Mouse (Mus musculus) neural tube, embryonic 14.5 days (tissue): ENCODE data around the gene Vegfd. TPM values are rescaled to one million over a fixed set of nuclear protein-coding genes. Genes with fewer than 3 reads are reported as not detected.

Experiments used
- ATAC-seq: fragments of 200-750 bp; cut with Nextera tagmentation; 2 replicates; pipeline ENCODE4 v1.8.0; 2017; ENCODE audit warnings: low read depth, mild to moderate bottlenecking, moderate TSS enrichment, moderate library complexity
- H3K27ac ChIP-seq: fragments of 300-500 bp; sonication (generic); 2 replicates; pipeline ENCODE4 v1.5.1; 2014; ENCODE audit warnings: low read depth, mild to moderate bottlenecking, control low read depth, low read length, moderate library complexity, mixed read lengths
- H3K27me3 ChIP-seq: fragments of 300-500 bp; sonication (generic); 2 replicates; pipeline ENCODE4 v1.6.1; 2014; ENCODE audit warnings: low read length; ENCODE audit not compliant: control insufficient read depth, insufficient read depth
- H3K36me3 ChIP-seq: fragments of 300-500 bp; sonication (generic); 2 replicates; pipeline ENCODE4 v1.6.1; 2014; ENCODE audit warnings: low read length, mixed read lengths; ENCODE audit not compliant: control insufficient read depth, insufficient read depth
- H3K4me1 ChIP-seq: fragments of 300-500 bp; sonication (generic); 2 replicates; pipeline ENCODE4 v1.6.1; 2014; ENCODE audit warnings: low read length; ENCODE audit not compliant: control insufficient read depth, insufficient read depth
- H3K4me2 ChIP-seq: fragments of 300-500 bp; sonication (generic); 2 replicates; pipeline ENCODE4 v1.6.1; 2014; ENCODE audit warnings: mild to moderate bottlenecking, low read depth, low read length, control low read depth
- H3K4me3 ChIP-seq: fragments of 300-500 bp; sonication (generic); 2 replicates; pipeline ENCODE4 v1.5.1; 2014; ENCODE audit warnings: low read depth, low read length, control low read depth, mixed read lengths
- H3K9ac ChIP-seq: fragments of 300-500 bp; sonication (generic); replicated peaks from 2 replicates; pipeline ENCODE4 v1.6.1; 2014; ENCODE audit warnings: low read depth, mild to moderate bottlenecking, control low read depth, low read length, mixed read lengths
- H3K9me3 ChIP-seq: fragments of 300-500 bp; sonication (generic); 2 replicates; pipeline ENCODE4 v1.6.1; 2016; ENCODE audit warnings: low read length; ENCODE audit not compliant: control insufficient read depth
- WGBS: fragments of 180-500 bp; shearing (Covaris S2); extraction: QIAGEN DNeasy Blood & Tissue Kit; methylation state at CpG from one replicate; pipeline ENCODE4 v1.1.7; 2014; 5-methylcytosine and 5-hydroxymethylcytosine counted together
- polyA plus RNA-seq: library from polyadenylated mRNA; unstranded; fragments of >200 nt; fragmentation: Nextera tagmentation; extraction: Ambion mirVana; gene quantifications from 2 replicates; pipeline ENCODE4 v1.2.1, GENCODE M21; 2014

Gene Vegfd
- polyA plus RNA-seq = 0.09 and 0.19 TPM in 2 replicates

DNA sequence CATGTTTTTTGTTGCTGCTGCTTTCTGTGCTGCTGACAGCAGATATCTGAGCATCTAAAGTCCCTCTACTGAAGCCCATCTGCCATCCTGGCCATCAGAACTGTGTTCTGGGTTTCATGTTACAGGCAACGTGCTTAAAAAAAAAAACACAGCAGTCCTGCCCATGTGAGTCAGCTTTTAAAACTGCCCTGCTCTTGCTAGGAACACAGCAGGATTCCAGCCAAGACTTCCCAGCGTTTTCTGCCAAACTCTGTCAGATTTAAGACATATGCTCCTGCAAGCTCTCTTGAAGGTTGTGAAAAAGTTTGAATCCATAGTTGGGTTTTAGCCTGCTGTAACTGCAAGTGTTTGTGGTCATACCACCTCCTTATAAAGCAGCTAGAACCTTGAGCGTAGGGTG lies at the start of gene Vegfd:
Vegfd (plus strand) TSS at position 298 of the 400 bp plus-strand sequence.
- Histone ChIP-seq H3K4me1 (no peaks in the 10 kb centered on the region), H3K27me3 (no peaks in the 10 kb centered on the region), H3K9ac (no peak within 1 kb of the TSS), H3K27ac (no peak within 1 kb of the TSS), H3K36me3 (no peaks in the 10 kb centered on the region), H3K4me3 (no peak within 1 kb of the TSS), H3K9me3 (no peaks in the 10 kb centered on the region), H3K4me2 (no peak within 1 kb of the TSS)
- 47% methylated on average over 3 of the region's 3 CpGs for WGBS
- ATAC-seq = no peak

DNA sequence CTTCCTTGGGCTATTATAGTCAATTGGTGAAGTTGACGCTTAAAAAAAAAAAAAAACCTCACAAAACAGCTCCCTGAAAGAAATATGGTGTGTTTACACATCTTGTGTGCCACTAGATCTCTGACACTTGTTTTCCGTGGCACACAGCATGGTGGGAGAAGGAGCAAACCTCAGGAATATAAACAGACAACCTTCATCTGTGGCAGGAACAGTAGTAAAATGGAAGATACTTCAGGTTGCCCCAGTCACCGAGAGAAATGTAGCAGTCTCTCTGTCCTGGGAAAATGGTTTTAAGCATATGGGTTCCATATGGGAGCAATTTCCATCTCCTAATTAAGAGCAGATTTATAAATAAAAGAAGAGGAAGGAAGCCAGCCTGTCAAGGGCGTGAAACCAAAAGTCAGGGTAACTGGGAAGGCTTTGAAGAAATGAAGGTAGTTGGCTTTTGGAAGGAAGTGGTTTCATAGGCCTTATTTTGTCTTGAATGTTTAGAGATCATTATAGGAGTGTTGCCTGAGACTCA lies 49.7 kb upstream of the Vegfd start:
- no peak overlapping the region for H3K9ac ChIP-seq
- H3K9me3 ChIP-seq = no peaks in the 10 kb centered on the region
- no peaks in the 10 kb centered on the region for H3K27me3 ChIP-seq
- no peaks in the 10 kb centered on the region for H3K4me1 ChIP-seq
- WGBS = 65% methylated on average over 4 of the region's 4 CpGs
- H3K4me2 ChIP-seq = no peak overlapping the region
- H3K27ac ChIP-seq = no peak overlapping the region
- H3K4me3 ChIP-seq = no peak overlapping the region
- ATAC-seq = no peak
- H3K36me3 ChIP-seq = no peaks in the 10 kb centered on the region

DNA sequence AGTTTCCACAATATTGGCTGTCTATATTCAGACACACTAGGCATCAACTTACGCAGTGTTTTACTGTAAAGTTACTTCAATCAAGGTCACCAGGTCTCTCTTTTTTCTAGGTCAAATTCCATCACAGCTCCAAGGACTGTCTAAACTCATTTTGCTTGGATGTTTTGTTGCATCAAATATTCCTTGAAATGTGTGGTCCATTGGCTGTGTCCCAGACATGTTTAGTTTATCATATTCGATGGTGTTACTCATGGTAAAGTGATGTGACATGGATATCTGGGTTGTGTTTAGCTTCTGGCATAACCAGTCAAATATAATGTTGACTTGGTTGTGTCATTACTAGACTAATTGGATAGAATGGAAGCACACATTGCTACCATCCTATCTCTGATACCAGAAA lies 42.8 kb upstream of the Vegfd start:
- no peak overlapping the region for H3K4me2 ChIP-seq
- no peak overlapping the region for H3K27ac ChIP-seq
- WGBS = 87% methylated on average over 2 of the region's 2 CpGs

DNA sequence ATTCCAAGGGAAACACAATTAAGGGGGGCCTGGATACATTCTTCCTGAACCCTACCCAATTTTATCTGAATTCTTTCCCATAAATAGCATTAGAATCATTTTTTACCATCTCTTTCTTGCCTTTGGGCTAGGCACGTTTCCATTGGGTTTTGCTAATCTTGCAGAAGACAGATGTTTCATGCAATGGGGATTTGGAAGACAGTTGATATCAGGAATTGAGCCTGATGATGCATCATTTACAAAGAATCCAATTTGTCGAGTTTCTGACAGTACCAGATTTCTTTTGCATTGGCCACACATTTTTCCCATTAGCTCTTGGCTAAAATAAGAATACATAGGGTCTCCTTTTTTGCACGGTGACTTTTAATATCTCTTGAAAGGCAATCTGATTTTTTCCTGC lies 42.4 kb upstream of the Vegfd start:
- WGBS = 90% methylated on average over 3 of the region's 3 CpGs
- Histone ChIP-seq H3K4me1 (no peaks in the 10 kb centered on the region), H3K4me2 (no peak overlapping the region), H3K4me3 (no peak overlapping the region), H3K9ac (no peak overlapping the region), H3K27me3 (no peaks in the 10 kb centered on the region), H3K36me3 (no peaks in the 10 kb centered on the region), H3K27ac (no peak overlapping the region), H3K9me3 (no peaks in the 10 kb centered on the region)
- no peak for ATAC-seq

More for the DNA sequence above, 42.8 kb upstream of the Vegfd start:
- Histone ChIP-seq H3K27me3 (no peaks in the 10 kb centered on the region), H3K4me1 (no peaks in the 10 kb centered on the region), H3K9ac (no peak overlapping the region), H3K4me3 (no peak overlapping the region), H3K9me3 (no peaks in the 10 kb centered on the region), H3K36me3 (no peaks in the 10 kb centered on the region)
- no peak for ATAC-seq

DNA sequence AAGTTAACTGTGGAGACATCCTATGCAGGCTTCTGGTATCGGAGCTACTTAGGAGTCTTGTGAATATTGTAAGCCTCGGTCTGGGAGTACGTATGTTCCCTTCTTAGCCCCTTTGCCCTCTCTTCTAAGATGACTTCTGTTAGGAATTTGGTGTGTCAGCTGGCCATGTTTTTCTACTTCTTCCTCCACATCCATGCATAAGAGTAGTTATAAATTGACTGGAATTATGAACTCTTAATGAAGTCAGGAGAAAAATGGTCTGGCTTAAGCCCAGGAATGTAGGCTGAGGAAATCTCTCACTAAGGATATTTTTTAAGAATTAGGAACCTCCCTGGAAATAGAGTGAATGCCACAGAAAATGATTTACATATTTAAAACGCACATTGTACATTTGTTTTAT lies 34.6 kb upstream of the Vegfd start:
- H3K27ac ChIP-seq = no peak overlapping the region
- no peaks in the 10 kb centered on the region for H3K27me3 ChIP-seq
- no peak overlapping the region for H3K4me2 ChIP-seq
- no peaks in the 10 kb centered on the region for H3K9me3 ChIP-seq
- ATAC-seq = no peak
- no peak overlapping the region for H3K9ac ChIP-seq
- no peaks in the 10 kb centered on the region for H3K4me1 ChIP-seq
- 88% methylated on average over 4 of the region's 4 CpGs for WGBS
- no peaks in the 10 kb centered on the region for H3K36me3 ChIP-seq
- H3K4me3 ChIP-seq = no peak overlapping the region

DNA sequence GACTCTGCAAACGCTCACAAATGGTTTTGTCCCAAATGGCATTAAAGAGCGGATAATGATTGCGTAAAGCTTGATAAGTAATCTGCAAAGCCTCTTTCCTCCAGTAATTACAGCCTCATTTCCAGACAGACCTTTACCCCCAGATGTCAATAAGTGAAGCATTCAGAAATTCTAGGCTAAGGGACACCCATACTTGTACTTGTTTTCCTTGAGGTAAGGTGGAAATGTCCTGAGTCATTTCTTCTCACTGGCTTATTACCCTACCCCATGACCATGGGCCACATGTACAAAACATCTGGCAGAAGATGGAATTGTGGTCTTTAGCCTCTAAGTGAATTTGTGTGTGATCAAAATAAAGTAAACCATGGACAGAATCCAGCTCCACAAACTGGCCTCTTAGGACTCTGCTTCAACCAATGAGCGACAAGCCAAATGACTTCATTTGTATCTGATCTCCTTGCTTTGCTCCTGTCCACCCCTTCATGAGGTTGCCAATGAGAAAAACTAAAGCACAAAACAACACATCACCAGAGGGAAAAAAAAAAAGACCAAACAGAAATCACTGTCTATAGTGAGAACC lies 27.7 kb upstream of the Vegfd start:
- WGBS = 91% methylated on average over 4 of the region's 4 CpGs
- no peak overlapping the region for H3K4me3 ChIP-seq
- ATAC-seq = no peak

DNA sequence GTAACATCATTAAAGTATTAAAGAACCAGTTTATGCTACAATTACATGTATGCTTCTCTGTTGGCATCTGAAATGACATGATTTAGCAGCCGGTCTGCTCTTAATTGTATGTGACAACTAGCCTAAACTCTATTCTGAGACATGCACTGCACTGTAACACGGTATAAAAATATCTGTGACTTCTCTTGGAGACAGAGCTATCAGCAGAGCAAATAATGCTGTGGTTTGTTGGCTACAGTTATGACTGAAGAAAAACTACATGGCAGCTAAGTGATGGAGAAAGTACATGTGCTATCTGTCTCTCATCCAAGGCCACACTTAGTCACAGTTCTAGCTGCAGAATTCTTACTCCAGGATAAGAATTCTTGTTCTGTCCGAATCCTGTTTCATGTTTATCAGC lies 24.2 kb upstream of the Vegfd start:
- Histone ChIP-seq H3K4me3 (no peak overlapping the region), H3K27me3 (no peaks in the 10 kb centered on the region), H3K4me1 (no peaks in the 10 kb centered on the region), H3K9me3 (no peaks in the 10 kb centered on the region), H3K4me2 (no peak overlapping the region), H3K9ac (no peak overlapping the region), H3K36me3 (no peaks in the 10 kb centered on the region), H3K27ac (no peak overlapping the region)
- no peak for ATAC-seq
- 93% methylated on average over 3 of the region's 3 CpGs for WGBS

More for the DNA sequence above, 27.7 kb upstream of the Vegfd start:
- H3K4me1 ChIP-seq = no peaks in the 10 kb centered on the region
- no peaks in the 10 kb centered on the region for H3K36me3 ChIP-seq
- H3K9me3 ChIP-seq = no peaks in the 10 kb centered on the region
- H3K27me3 ChIP-seq = no peaks in the 10 kb centered on the region
- no peak overlapping the region for H3K27ac ChIP-seq
- no peak overlapping the region for H3K4me2 ChIP-seq
- H3K9ac ChIP-seq = no peak overlapping the region

DNA sequence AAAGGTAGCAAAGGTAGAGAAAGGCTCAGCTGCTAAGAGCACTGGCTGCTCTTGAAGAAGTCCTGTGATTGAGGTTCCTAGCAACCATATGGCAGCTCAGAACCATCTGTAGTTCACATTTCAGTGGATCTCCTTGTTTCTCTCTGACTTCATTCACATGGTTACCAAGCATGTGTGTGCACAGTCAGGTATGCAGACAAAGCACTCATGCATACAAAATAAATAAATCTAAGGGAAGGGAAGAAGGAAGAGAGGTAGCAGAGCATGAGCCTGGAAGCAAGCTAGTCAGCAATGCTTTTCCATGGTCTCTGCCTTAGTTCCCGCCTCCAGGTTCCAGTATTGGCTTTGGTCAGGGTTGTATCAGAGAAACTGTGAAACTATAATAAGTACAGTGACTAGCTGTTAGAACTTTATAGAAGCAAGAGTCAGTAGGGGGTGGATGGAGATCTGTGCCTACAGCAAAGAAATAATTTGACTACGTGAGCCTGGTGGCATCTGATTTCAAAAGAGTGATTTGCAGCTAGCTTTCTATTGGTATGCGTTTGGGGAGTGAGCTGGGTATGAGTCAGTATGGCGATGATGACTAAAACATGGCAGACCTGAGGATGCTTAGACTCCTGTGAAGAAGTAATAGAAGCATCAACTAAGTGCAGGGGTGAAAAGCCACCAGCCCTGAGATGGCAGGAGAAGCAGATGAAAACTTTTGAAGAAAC lies 7.9 kb upstream of the Vegfd start:
- H3K9me3 ChIP-seq = no peaks in the 10 kb centered on the region
- no peak overlapping the region for H3K4me3 ChIP-seq
- H3K36me3 ChIP-seq = no peaks in the 10 kb centered on the region
- no peak overlapping the region for H3K4me2 ChIP-seq
- WGBS = 86% methylated on average over 4 of the region's 4 CpGs
- H3K27ac ChIP-seq = no peak overlapping the region
- ATAC-seq = no peak
- no peaks in the 10 kb centered on the region for H3K27me3 ChIP-seq
- H3K4me1 ChIP-seq = no peaks in the 10 kb centered on the region
- no peak overlapping the region for H3K9ac ChIP-seq

DNA sequence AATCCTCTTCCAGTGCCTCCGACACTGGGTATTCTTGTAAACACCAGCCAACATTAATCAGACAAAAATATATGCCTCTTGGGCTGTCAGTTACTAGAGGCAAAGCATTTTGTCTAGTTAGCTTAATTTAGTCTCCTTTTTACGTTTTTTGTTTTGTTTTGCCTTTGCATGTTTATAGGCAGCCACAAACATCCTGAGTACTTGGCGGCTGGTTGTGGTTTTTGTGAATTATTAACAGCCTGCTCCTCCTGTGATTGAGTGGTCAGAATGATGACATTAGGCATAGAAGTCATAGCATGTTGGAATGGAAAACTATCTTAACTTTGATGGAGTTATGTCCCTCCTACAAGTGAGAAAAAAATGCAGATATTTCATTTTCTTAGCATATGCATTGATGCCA lies 2.6 kb upstream of the Vegfd start:
- WGBS = 80% methylated on average over 3 of the region's 3 CpGs
- Histone ChIP-seq H3K36me3 (no peaks in the 10 kb centered on the region), H3K27ac (no peak overlapping the region), H3K4me3 (no peak overlapping the region), H3K27me3 (no peaks in the 10 kb centered on the region), H3K9ac (no peak overlapping the region), H3K4me2 (no peak overlapping the region), H3K9me3 (no peaks in the 10 kb centered on the region), H3K4me1 (no peaks in the 10 kb centered on the region)
- no peak for ATAC-seq
